Mouse (Mus musculus): Measurements from ENCODE around the gene Jak1. TPM values are rescaled to one million over a fixed set of nuclear protein-coding genes. Genes with fewer than 3 reads are reported as not detected.

The Jak1 gene
- polyA plus RNA-seq, 1 experiment: 109 TPM

- H3K27ac ChIP-seq (ENCODE audit: control insufficient read depth, insufficient read depth, low read length): peak overlapping the region; percentile 99
- TF ChIP-seq CTCF (IDR thresholded peaks at IDR 0.05; ENCODE audit: borderline replicate concordance, control insufficient read depth, extremely low read depth, insufficient read depth, low read length, poor library complexity) (no peak), POLR2A (IDR thresholded peaks at IDR 0.05; ENCODE audit: control insufficient read depth, extremely low read depth, insufficient read depth, low read length, poor library complexity) (no peak)
Observed at GRCm38 (mm10) chr4:101186591-101186990, 78.5 kb downstream of the Jak1 start.

GRCm38 (mm10) chr4:101185216-101185615, 79.9 kb downstream of the Jak1 start:
- Histone ChIP-seq H3K4me1 (replicated peaks; ENCODE audit: control insufficient read depth, insufficient read depth, low read length) (peaks cover 55% of the 10 kb centered on the region), H3K4me3 (ENCODE audit: control insufficient read depth, insufficient read depth, low read length) (no peak overlapping the region), H3K27me3 (ENCODE audit: control insufficient read depth, insufficient read depth, low read length) (no peaks in the 10 kb centered on the region), H3K27ac (ENCODE audit: control insufficient read depth, insufficient read depth, low read length) (peak overlapping the region; percentile 99), H3K36me3 (ENCODE audit: control insufficient read depth, insufficient read depth, low read length) (peaks cover 39% of the 10 kb centered on the region)
- 14% methylated on average over 3 of the region's 3 CpGs for WGBS
- no peak for DNase-seq
- TF ChIP-seq CTCF (IDR thresholded peaks at IDR 0.05; ENCODE audit: borderline replicate concordance, control insufficient read depth, extremely low read depth, insufficient read depth, low read length, poor library complexity) (no peak), POLR2A (IDR thresholded peaks at IDR 0.05; ENCODE audit: control insufficient read depth, extremely low read depth, insufficient read depth, low read length, poor library complexity) (no peak)

More at GRCm38 (mm10) chr4:101186591-101186990, 78.5 kb downstream of the Jak1 start:
- Histone ChIP-seq H3K4me1 (replicated peaks; ENCODE audit: control insufficient read depth, insufficient read depth, low read length) (peaks cover 54% of the 10 kb centered on the region), H3K36me3 (ENCODE audit: control insufficient read depth, insufficient read depth, low read length) (peaks cover 40% of the 10 kb centered on the region), H3K4me3 (ENCODE audit: control insufficient read depth, insufficient read depth, low read length) (no peak overlapping the region), H3K27me3 (ENCODE audit: control insufficient read depth, insufficient read depth, low read length) (no peaks in the 10 kb centered on the region)
- DNase-seq: no peak
- 86% methylated on average over 5 of the region's 5 CpGs for WGBS

GRCm38 (mm10) chr4:101182603-101183011, 82.5 kb downstream of the Jak1 start:
- H3K4me3 ChIP-seq (ENCODE audit: control insufficient read depth, insufficient read depth, low read length): peak overlapping the region; percentile 45
- 2% methylated on average over 9 of the region's 9 CpGs for WGBS

GRCm38 (mm10) chr4:101180681-101181080, 84.4 kb downstream of the Jak1 start:
- Histone ChIP-seq H3K4me1 (replicated peaks; ENCODE audit: control insufficient read depth, insufficient read depth, low read length) (peaks cover 46% of the 10 kb centered on the region), H3K36me3 (ENCODE audit: control insufficient read depth, insufficient read depth, low read length) (peaks cover 66% of the 10 kb centered on the region), H3K27ac (ENCODE audit: control insufficient read depth, insufficient read depth, low read length) (no peak overlapping the region), H3K4me3 (ENCODE audit: control insufficient read depth, insufficient read depth, low read length) (no peak overlapping the region), H3K27me3 (ENCODE audit: control insufficient read depth, insufficient read depth, low read length) (no peaks in the 10 kb centered on the region)
- DNase-seq: no peak
- TF ChIP-seq POLR2A (IDR thresholded peaks at IDR 0.05; ENCODE audit: control insufficient read depth, extremely low read depth, insufficient read depth, low read length, poor library complexity) (no peak), CTCF (IDR thresholded peaks at IDR 0.05; ENCODE audit: borderline replicate concordance, control insufficient read depth, extremely low read depth, insufficient read depth, low read length, poor library complexity) (no peak)
- WGBS: 96% methylated on average over 5 of the region's 5 CpGs

More at GRCm38 (mm10) chr4:101182603-101183011, 82.5 kb downstream of the Jak1 start:
- Histone ChIP-seq H3K27ac (ENCODE audit: control insufficient read depth, insufficient read depth, low read length) (peak overlapping the region; percentile 95), H3K27me3 (ENCODE audit: control insufficient read depth, insufficient read depth, low read length) (no peaks in the 10 kb centered on the region), H3K4me1 (replicated peaks; ENCODE audit: control insufficient read depth, insufficient read depth, low read length) (peaks cover 50% of the 10 kb centered on the region), H3K36me3 (ENCODE audit: control insufficient read depth, insufficient read depth, low read length) (peaks cover 47% of the 10 kb centered on the region)
- peak; percentile 70 for DNase-seq
- no peak for TF ChIP-seq CTCF (IDR thresholded peaks at IDR 0.05; ENCODE audit: borderline replicate concordance, control insufficient read depth, extremely low read depth, insufficient read depth, low read length, poor library complexity)
- no peak for TF ChIP-seq POLR2A (IDR thresholded peaks at IDR 0.05; ENCODE audit: control insufficient read depth, extremely low read depth, insufficient read depth, low read length, poor library complexity)

GRCm38 (mm10) chr4:101179836-101180235, 85.2 kb downstream of the Jak1 start:
- Histone ChIP-seq H3K4me1 (replicated peaks; ENCODE audit: control insufficient read depth, insufficient read depth, low read length) (peaks cover 46% of the 10 kb centered on the region), H3K27ac (ENCODE audit: control insufficient read depth, insufficient read depth, low read length) (no peak overlapping the region), H3K36me3 (ENCODE audit: control insufficient read depth, insufficient read depth, low read length) (peaks cover 70% of the 10 kb centered on the region), H3K4me3 (ENCODE audit: control insufficient read depth, insufficient read depth, low read length) (no peak overlapping the region), H3K27me3 (ENCODE audit: control insufficient read depth, insufficient read depth, low read length) (no peaks in the 10 kb centered on the region)
- WGBS: 81% methylated on average over 6 of the region's 6 CpGs
- DNase-seq: no peak
- TF ChIP-seq POLR2A (IDR thresholded peaks at IDR 0.05; ENCODE audit: control insufficient read depth, extremely low read depth, insufficient read depth, low read length, poor library complexity) (no peak), CTCF (IDR thresholded peaks at IDR 0.05; ENCODE audit: borderline replicate concordance, control insufficient read depth, extremely low read depth, insufficient read depth, low read length, poor library complexity) (no peak)

- whole genome bisulfite sequencing: 83% methylated on average over 5 of the region's 5 CpGs
- peaks cover 44% of the 10 kb centered on the region for H3K4me1 ChIP-seq (replicated peaks; ENCODE audit: control insufficient read depth, insufficient read depth, low read length)
- H3K27me3 ChIP-seq (ENCODE audit: control insufficient read depth, insufficient read depth, low read length): no peaks in the 10 kb centered on the region
- H3K36me3 ChIP-seq (ENCODE audit: control insufficient read depth, insufficient read depth, low read length): peaks cover 74% of the 10 kb centered on the region
- H3K4me3 ChIP-seq (ENCODE audit: control insufficient read depth, insufficient read depth, low read length): no peak overlapping the region
- TF ChIP-seq POLR2A (IDR thresholded peaks at IDR 0.05; ENCODE audit: control insufficient read depth, extremely low read depth, insufficient read depth, low read length, poor library complexity) (no peak), CTCF (IDR thresholded peaks at IDR 0.05; ENCODE audit: borderline replicate concordance, control insufficient read depth, extremely low read depth, insufficient read depth, low read length, poor library complexity) (no peak)
- no peak overlapping the region for H3K27ac ChIP-seq (ENCODE audit: control insufficient read depth, insufficient read depth, low read length)
- DNase-seq: no peak
Observed at GRCm38 (mm10) chr4:101179076-101179475, 86.0 kb downstream of the Jak1 start.

GRCm38 (mm10) chr4:101177796-101178195, 87.3 kb downstream of the Jak1 start:
- 94% methylated on average over 3 of the region's 3 CpGs for WGBS

More at GRCm38 (mm10) chr4:101177796-101178195, 87.3 kb downstream of the Jak1 start:
- TF ChIP-seq POLR2A (IDR thresholded peaks at IDR 0.05; ENCODE audit: control insufficient read depth, extremely low read depth, insufficient read depth, low read length, poor library complexity): no peak
- TF ChIP-seq CTCF (IDR thresholded peaks at IDR 0.05; ENCODE audit: borderline replicate concordance, control insufficient read depth, extremely low read depth, insufficient read depth, low read length, poor library complexity): no peak
- H3K4me1 ChIP-seq (replicated peaks; ENCODE audit: control insufficient read depth, insufficient read depth, low read length): peaks cover 44% of the 10 kb centered on the region
- peaks cover 85% of the 10 kb centered on the region for H3K36me3 ChIP-seq (ENCODE audit: control insufficient read depth, insufficient read depth, low read length)
- H3K27ac ChIP-seq (ENCODE audit: control insufficient read depth, insufficient read depth, low read length): no peak overlapping the region
- H3K4me3 ChIP-seq (ENCODE audit: control insufficient read depth, insufficient read depth, low read length): no peak overlapping the region
- no peak for DNase-seq
- no peaks in the 10 kb centered on the region for H3K27me3 ChIP-seq (ENCODE audit: control insufficient read depth, insufficient read depth, low read length)

All from thymus, adult 2 months (tissue).